Mouse (Mus musculus) MEL (cell line): Measurements from ENCODE around the gene Gck.

Experiments
- CTCF ChIP-seq, 3 experiments: IDR thresholded peaks in 2 of 3; conservative IDR thresholded peaks in 1 of 3; 2 replicates each; pipeline ENCODE4 v1.5.1; 2011 to 2012; ENCODE audit warnings: low read length in 3 of 3, low read depth in 2 of 3, mild to moderate bottlenecking in 2 of 3, improper control_type of control experiment in 1 of 3, inconsistent platforms in 1 of 3, mixed read lengths in 1 of 3, moderate library complexity in 1 of 3; ENCODE audit not compliant: control insufficient read depth in 1 of 3, insufficient read depth in 1 of 3, poor library complexity in 1 of 3, severe bottlenecking in 1 of 3
- KAT2A ChIP-seq: conservative IDR thresholded peaks from 2 replicates; pipeline ENCODE4 v1.6.1; 2012; ENCODE audit warnings: low read depth, low read length, improper control_type of control experiment, inconsistent platforms
- POLR2A ChIP-seq, 2 experiments: IDR thresholded peaks; 2 replicates each; pipeline ENCODE4 v1.6.1; 2011 to 2012; ENCODE audit warnings: low read length in 2 of 2, mild to moderate bottlenecking in 2 of 2, control low read depth in 1 of 2, improper control_type of control experiment in 1 of 2, low read depth in 1 of 2, moderate library complexity in 1 of 2; ENCODE audit not compliant: control insufficient read depth in 1 of 2, insufficient read depth in 1 of 2, poor library complexity in 1 of 2
- RCOR1 ChIP-seq: IDR thresholded peaks from 2 replicates; pipeline ENCODE4 v1.6.1; 2012; ENCODE audit warnings: low read depth, mild to moderate bottlenecking, inconsistent platforms, low read length, improper control_type of control experiment

- no peak; a peak in 1 of 4 replicates for TF ChIP-seq POLR2A (IDR thresholded peaks at IDR 0.05; ENCODE audit: control insufficient read depth in 1 of 2, insufficient read depth in 1 of 2, low read depth in 1 of 2, low read length in 2 of 2, poor library complexity in 1 of 2)
- TF ChIP-seq RCOR1: no peak
- TF ChIP-seq CTCF (IDR thresholded peaks at IDR 0.05 in 2 of 3, conservative IDR thresholded peaks at IDR 0.05 in 1 of 3; ENCODE audit: control insufficient read depth in 1 of 3, insufficient read depth in 1 of 3, low read depth in 2 of 3, low read length in 3 of 3, poor library complexity in 1 of 3, severe bottlenecking in 1 of 3): no peak
- no peak for TF ChIP-seq KAT2A
Observed at GRCm38 (mm10) chr11:5966751-5967150, 16.9 kb upstream of the Gck start.
